Mouse (Mus musculus): ENCODE measurements at regions not wholly inside any gene's neighbourhood (a gene's known extent, or its start where the extent isn't known, plus 50 kb on each side); places are given as distances from the start of the nearest gene placed in this dataset.

GRCm38 (mm10) chr1:82159201-82159600, 73.7 kb upstream of the Gm9747 start:
- TF ChIP-seq MAFK (IDR thresholded peaks at IDR 0.05; ENCODE audit: insufficient read depth, low read depth, low read length) (no peak), HCFC1 (IDR thresholded peaks at IDR 0.05; ENCODE audit: borderline replicate concordance, insufficient read depth, low read length) (no peak)
